Mouse (Mus musculus): ENCODE measurements around the gene Ankrd45. TPM values are rescaled to one million over a fixed set of nuclear protein-coding genes. Genes with fewer than 3 reads are reported as not detected.

Gene Ankrd45
- total and polyA plus RNA-seq, 3 experiments, result 0.23 TPM; not detected in 2

DNA sequence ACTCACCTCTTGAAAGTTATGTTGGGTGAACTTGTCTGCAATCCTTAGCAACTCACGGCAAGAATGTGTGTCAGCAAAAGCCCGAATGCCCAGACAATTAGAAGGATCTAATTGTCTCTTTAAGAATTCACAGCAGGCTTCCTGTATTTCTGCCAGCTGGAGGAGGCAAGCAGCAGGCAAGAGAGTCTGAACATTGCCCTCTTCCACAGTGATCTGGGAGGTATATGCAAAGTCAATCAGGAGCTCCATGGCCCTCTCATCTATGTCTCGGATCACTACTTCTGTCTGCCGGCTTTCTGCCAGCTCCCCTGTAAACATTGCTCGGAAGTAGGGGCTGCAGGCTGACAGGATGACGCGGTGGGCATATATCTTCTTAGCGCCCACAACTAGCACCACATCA lies 33.3 kb upstream of the Ankrd45 start:
- in situ Hi-C loops (cut with MboI; ENCODE audit: low pct_ligation_motif_present, low pct_unique_long_range_greater_than_20kb, low sequenced_read_pairs), result no loop called here

DNA sequence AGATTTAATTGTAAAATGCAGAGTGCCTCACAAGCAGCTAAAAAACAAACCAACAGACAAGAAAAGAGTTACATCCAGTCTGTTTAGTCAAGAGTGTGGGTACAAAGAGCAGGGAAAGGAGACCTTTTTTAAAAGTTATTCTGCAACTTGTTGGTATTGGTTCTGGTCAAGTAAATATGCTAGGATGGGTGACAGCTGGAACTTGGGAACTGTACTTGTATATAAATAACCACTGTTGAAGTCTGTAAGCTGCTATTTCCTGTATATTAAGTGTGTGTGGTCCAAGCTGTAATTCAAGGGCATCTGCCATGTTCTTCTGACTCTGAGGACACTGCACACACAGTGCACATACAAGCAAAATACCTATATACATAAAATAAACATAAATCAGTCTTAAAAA lies 27.9 kb upstream of the Ankrd45 start:
- H3K9ac ChIP-seq (ENCODE audit: insufficient read depth, low read depth), result no peak overlapping the region
- dilution Hi-C loops (cut with MboI; ENCODE audit: extremely low pct_ligation_motif_present, extremely low pct_unique_long_range_greater_than_20kb, low sequenced_read_pairs), result no loop called here
- H3K4me1 ChIP-seq (ENCODE audit: control insufficient read depth in 1 of 2, insufficient read depth in 2 of 2), result no peaks in the 10 kb centered on the region
- no peak overlapping the region for H3K4me3 ChIP-seq (replicated peaks in 1 of 3; ENCODE audit: low read depth in 2 of 3, low read length in 2 of 3, poor library complexity in 1 of 3)
- H3K36me3 ChIP-seq (replicated peaks in 1 of 2; ENCODE audit: control insufficient read depth in 1 of 2, insufficient read depth in 1 of 2, low read length in 1 of 2), result peaks cover 3 to 13% of the 10 kb centered on the region in 2 experiments
- H3K27me3 ChIP-seq (replicated peaks), result no peaks in the 10 kb centered on the region
- H3K4me2 ChIP-seq (ENCODE audit: insufficient read depth, low read depth, poor library complexity, severe bottlenecking), result no peak overlapping the region
- TF ChIP-seq GABPA (IDR thresholded peaks at IDR 0.05; ENCODE audit: insufficient replicate concordance, low read depth, low read length), result no peak
- TF ChIP-seq RCOR1 (conservative IDR thresholded peaks at IDR 0.05; ENCODE audit: low read depth, low read length), result no peak
- no peak for TF ChIP-seq CTCF (conservative IDR thresholded peaks at IDR 0.05 in 1 of 2, IDR thresholded peaks at IDR 0.05 in 1 of 2; ENCODE audit: low read depth in 2 of 2, low read length in 2 of 2)
- TF ChIP-seq HCFC1 (IDR thresholded peaks at IDR 0.05; ENCODE audit: low read depth, low read length), result no peak
- no peak for TF ChIP-seq ZC3H11A (IDR thresholded peaks at IDR 0.05; ENCODE audit: low read depth, low read length)
- TF ChIP-seq TBP (conservative IDR thresholded peaks at IDR 0.05; ENCODE audit: low read depth, low read length), result no peak
- TF ChIP-seq KAT2A (IDR thresholded peaks at IDR 0.05; ENCODE audit: insufficient replicate concordance, low read length), result no peak
- no peak for TF ChIP-seq JUN (IDR thresholded peaks at IDR 0.05; ENCODE audit: insufficient read depth, low read depth, low read length)
- no peak for TF ChIP-seq MXI1 (IDR thresholded peaks at IDR 0.05; ENCODE audit: low read depth, low read length)
- TF ChIP-seq IRF4 (IDR thresholded peaks at IDR 0.05; ENCODE audit: low read depth, low read length), result no peak
- no peak for TF ChIP-seq E2F4 (IDR thresholded peaks at IDR 0.05; ENCODE audit: insufficient replicate concordance, low read depth, low read length)
- no peak for TF ChIP-seq MAFK (IDR thresholded peaks at IDR 0.05; ENCODE audit: insufficient replicate concordance, low read length)
- TF ChIP-seq ZMIZ1 (IDR thresholded peaks at IDR 0.05; ENCODE audit: low read depth, low read length), result no peak
- TF ChIP-seq SIN3A (IDR thresholded peaks at IDR 0.05; ENCODE audit: low read length), result no peak
- TF ChIP-seq BHLHE40 (IDR thresholded peaks at IDR 0.05; ENCODE audit: low read depth, low read length), result no peak
- no peaks in the 10 kb centered on the region for H3K79me2 ChIP-seq (replicated peaks; ENCODE audit: control insufficient read depth, extremely low read depth, insufficient read depth, poor library complexity, severe bottlenecking)
- DNase-seq (ENCODE audit: extremely low read depth), result no peak
- in situ Hi-C loops (cut with MboI; ENCODE audit: low pct_ligation_motif_present, low pct_unique_long_range_greater_than_20kb, low sequenced_read_pairs), result no loop called here
- H3K27ac ChIP-seq (ENCODE audit: insufficient read depth, low read depth), result no peak overlapping the region
- H3K9me3 ChIP-seq (replicated peaks; ENCODE audit: low read length), result no peaks in the 10 kb centered on the region

More for the DNA sequence above, 33.3 kb upstream of the Ankrd45 start:
- Histone ChIP-seq H3K27ac (ENCODE audit: insufficient read depth, low read depth) (no peak overlapping the region), H3K4me2 (ENCODE audit: insufficient read depth, low read depth, poor library complexity, severe bottlenecking) (no peak overlapping the region), H3K36me3 (replicated peaks in 1 of 2; ENCODE audit: control insufficient read depth in 1 of 2, insufficient read depth in 1 of 2, low read length in 1 of 2) (peaks cover 13 to 46% of the 10 kb centered on the region in 2 experiments), H3K4me3 (replicated peaks in 1 of 3; ENCODE audit: low read depth in 2 of 3, low read length in 2 of 3, poor library complexity in 1 of 3) (no peak overlapping the region), H3K9me3 (replicated peaks; ENCODE audit: low read length) (no peaks in the 10 kb centered on the region), H3K79me2 (replicated peaks; ENCODE audit: control insufficient read depth, extremely low read depth, insufficient read depth, poor library complexity, severe bottlenecking) (no peaks in the 10 kb centered on the region), H3K27me3 (replicated peaks) (no peaks in the 10 kb centered on the region), H3K9ac (ENCODE audit: insufficient read depth, low read depth) (no peak overlapping the region), H3K4me1 (ENCODE audit: control insufficient read depth in 1 of 2, insufficient read depth in 2 of 2) (no peaks in the 10 kb centered on the region)
- DNase-seq (ENCODE audit: extremely low read depth), result no peak
- dilution Hi-C loops (cut with MboI; ENCODE audit: extremely low pct_ligation_motif_present, extremely low pct_unique_long_range_greater_than_20kb, low sequenced_read_pairs), result no loop called here
- TF ChIP-seq CHD2 (IDR thresholded peaks at IDR 0.05; ENCODE audit: low read length) (no peak), PAX5 (IDR thresholded peaks at IDR 0.05; ENCODE audit: low read length) (no peak), ZMIZ1 (IDR thresholded peaks at IDR 0.05; ENCODE audit: low read depth, low read length) (no peak), EP300 (IDR thresholded peaks at IDR 0.05; ENCODE audit: low read length) (no peak), MAX (IDR thresholded peaks at IDR 0.05; ENCODE audit: low read length) (no peak), BHLHE40 (IDR thresholded peaks at IDR 0.05; ENCODE audit: low read depth, low read length) (no peak), USF2 (conservative IDR thresholded peaks at IDR 0.05; ENCODE audit: low read depth, low read length) (no peak)

Measured in CH12.LX (cell line).